Mouse (Mus musculus): Measurements from ENCODE around the gene Lbh. TPM values are rescaled to one million over a fixed set of nuclear protein-coding genes. Genes with fewer than 3 reads are reported as not detected.

The Lbh gene
- total RNA-seq (2023) = 236 TPM

DNA sequence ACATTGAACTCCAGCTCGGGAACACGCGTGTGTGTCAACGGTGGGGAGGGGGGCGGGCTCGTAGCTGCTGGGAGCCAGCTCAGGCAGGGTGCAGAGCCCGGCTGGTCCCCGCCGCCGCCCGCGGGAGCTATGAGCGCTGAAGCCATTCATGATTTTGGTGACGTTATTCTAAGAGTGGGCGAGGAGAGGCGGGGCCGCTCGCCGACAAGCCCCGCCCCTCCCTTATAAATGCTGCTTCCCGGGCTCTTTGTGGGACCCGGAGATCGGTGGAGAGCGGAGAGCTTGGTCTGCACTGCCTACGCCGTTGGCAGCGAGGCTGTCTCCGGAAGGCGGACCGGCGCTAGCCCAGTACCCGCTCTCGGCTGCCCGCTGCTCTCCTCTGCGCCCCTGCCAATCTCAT lies at the start of gene Lbh:
TSS of gene Lbh (plus strand) at position 253 of the 400 bp plus-strand sequence.

Other genes with a start within 250 kb of the Lbh start
- 118 TPM for gene Ypel5, start 81.9 kb upstream of the Lbh start, total RNA-seq (2023)
- 23.5 TPM for gene Lclat1, start 189.7 kb downstream of the Lbh start, total RNA-seq (2023)

All from CD8-positive naive resting alpha-beta T cell, adult 57 days (primary cell).